Mouse (Mus musculus) embryonic stem cell, embryonic (primary cell): ENCODE measurements around the gene Cd81.

Experiments used
- CTCF ChIA-PET, 4 experiments: fragments of 300-600 bp in 2 of 4; fragments of 350-600 bp in 2 of 4; sonication (Branson Sonifier 250); formaldehyde crosslinking; loops; one replicate each; lab custom pipeline; 2022; ENCODE audit warnings: inconsistent platforms in 2 of 4; lab: Charles Lee
- POLR2A ChIA-PET, 4 experiments: fragments of 300-600 bp in 2 of 4; fragments of 350-600 bp in 2 of 4; sonication (Branson Sonifier 250); formaldehyde crosslinking; loops; one replicate each; lab custom pipeline; 2022; ENCODE audit warnings: antibody characterized with exemption in 4 of 4, inconsistent platforms in 1 of 4; lab: Charles Lee

Gene Cd81

DNA sequence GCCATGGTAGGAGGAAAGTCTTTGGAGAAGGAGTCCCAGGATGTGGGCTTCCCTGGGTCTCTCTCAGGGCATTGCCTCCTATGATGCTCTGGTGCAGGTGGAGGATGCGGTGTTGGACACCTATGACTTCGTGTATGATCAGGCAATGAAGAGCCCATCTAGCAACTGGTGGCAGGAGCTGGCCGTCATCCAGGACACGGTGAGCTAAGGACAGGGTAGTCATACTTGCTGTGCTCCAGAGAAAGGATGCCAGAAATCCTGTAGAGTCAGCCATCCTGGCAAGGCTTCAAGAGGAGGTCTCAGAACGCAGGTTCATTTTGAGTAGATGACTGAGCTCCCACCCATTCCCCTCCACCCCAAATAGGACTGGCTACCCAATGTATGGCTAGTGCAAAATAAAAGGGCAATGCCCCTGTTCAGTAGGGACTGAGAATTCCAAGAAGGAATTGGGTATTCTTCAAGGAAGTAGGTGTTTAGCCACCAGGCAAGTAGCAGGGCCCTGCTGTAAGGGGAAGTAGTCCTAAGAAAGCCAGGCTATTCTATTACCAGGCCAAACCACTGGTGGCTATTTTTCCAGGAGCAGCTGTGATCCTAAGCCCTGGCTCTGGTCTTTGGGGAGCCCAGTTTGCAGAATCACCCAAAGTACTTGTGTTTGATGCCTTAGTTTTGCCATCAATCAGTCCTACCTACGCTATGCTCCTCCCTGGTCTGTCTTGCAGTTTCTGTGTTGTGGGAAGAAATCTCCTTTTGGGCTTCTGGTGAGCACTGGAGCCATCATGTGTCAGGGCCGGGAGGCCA lies 37.5 kb upstream of the Cd81 start:
- ChIA-PET POLR2A (interaction anchor here in 3 of 4 experiments (0.6 to 14.6 kb wide), 11 partner anchors 7 to 445 kb away, joined by 3 to 599 read pairs (median 17); partner anchors contain the start of genes Cd81 (in 3 of the 3) and Tssc4 (in 3 of the 3)), CTCF (interaction anchor here in 3 of 4 experiments (0.6 to 2.1 kb wide), 4 partner anchors 9 to 436 kb away, joined by 3 to 9 read pairs (median 5); no protein-coding TSS in a partner anchor)

- ChIA-PET POLR2A (interaction anchor here (0.6 to 14.6 kb wide), 18 partner anchors 8 to 629 kb away, joined by 3 to 599 read pairs (median 4); partner anchors contain the start of genes Cd81 (in 3 of the 4) and Tssc4 (in 2 of the 4)), CTCF (interaction anchor here in 2 of 4 experiments (0.6 to 1.0 kb wide), 4 partner anchors 8 to 104 kb away, joined by 3 to 5 read pairs (median 3); partner anchors contain the start of gene Ascl2 (in 1 of the 2))
These were observed 36.6 kb upstream of the Cd81 start for GRCm38 (mm10) chr7:143015755-143016423.

DNA sequence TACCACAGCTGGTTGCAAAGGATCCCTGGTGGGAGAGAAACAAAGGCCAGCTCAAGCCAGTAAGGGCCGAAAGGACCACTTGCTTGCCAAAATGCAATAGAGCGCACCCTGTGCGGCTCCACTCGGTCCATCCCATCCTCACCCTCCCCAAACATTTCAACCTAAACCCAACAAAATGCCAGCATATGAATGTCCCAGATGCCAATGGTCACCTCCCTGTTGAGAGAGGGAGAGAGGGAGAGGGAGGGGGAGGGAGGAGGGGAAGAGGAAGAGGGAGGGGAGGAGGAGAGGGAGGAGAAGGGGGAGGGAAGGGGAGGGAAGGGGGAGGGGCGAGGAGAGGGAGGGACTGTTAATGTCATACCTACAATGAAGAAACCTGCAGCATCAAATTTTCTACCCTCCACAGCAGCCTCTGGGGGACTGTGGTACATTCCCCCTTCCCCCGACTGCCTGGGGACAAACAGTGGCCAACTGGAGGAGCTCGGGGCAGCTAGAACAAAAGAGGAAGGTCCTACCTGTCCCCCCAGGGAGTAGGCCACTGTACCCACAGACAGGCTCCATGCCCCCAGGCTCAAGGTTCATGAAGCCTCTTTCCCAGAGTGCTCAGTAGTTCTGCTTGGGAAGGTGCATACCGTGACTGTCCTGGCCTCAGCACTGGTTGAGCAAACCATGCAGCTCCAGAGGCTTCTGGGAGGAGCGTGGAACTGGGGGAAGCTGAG lies 36.0 kb upstream of the Cd81 start:
- POLR2A ChIA-PET, result interaction anchor here (0.5 to 14.6 kb wide), 20 partner anchors 9 to 1889 kb away, joined by 3 to 599 read pairs (median 4); partner anchors contain the start of genes Cd81 (in 3 of the 4) and Tssc4 (in 2 of the 4)
- CTCF ChIA-PET, result interaction anchor here in 2 of 4 experiments (0.6 to 1.1 kb wide), 5 partner anchors 8 to 105 kb away, joined by 3 to 5 read pairs (median 3); partner anchors contain the start of gene Ascl2 (in 1 of the 2)

- ChIA-PET POLR2A (interaction anchor here in 3 of 4 experiments (0.5 to 14.6 kb wide), 9 partner anchors 8 to 1889 kb away, joined by 3 to 599 read pairs (median 20); partner anchors contain the start of genes Cd81 (in 3 of the 3) and Tssc4 (in 2 of the 3)), CTCF (interaction anchor here in 1 of 4 experiments (1.1 kb wide), 1 partner anchor 9 kb away, joined by 5 read pairs; no protein-coding TSS in a partner anchor)
These were observed 35.4 kb upstream of the Cd81 start for GRCm38 (mm10) chr7:143017181-143017580.

DNA sequence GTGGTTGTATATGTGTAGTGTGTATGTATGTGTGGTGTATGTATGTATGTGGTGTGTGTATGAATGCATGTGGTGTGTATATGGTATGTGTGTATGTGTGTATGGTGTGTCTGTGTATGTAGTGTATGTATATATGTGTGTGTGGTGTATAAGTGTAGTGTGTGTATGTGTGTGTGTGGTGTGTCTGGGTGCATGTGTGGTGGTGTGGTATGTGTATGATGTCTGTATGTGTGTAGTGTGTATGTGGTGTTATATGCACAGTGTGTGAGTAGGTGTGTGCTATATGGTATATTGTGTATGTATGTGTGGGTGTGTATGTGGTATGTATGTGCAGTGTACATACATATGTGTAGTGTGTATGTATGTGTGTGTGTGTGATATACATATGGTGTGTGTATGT lies 32.5 kb upstream of the Cd81 start:
- ChIA-PET CTCF (no interaction called here), POLR2A (interaction anchor here in 3 of 4 experiments (0.7 to 1.2 kb wide), 5 partner anchors 12 to 39 kb away, joined by 3 to 6 read pairs (median 4); partner anchors contain the start of gene Cd81 (in 1 of the 3))

DNA sequence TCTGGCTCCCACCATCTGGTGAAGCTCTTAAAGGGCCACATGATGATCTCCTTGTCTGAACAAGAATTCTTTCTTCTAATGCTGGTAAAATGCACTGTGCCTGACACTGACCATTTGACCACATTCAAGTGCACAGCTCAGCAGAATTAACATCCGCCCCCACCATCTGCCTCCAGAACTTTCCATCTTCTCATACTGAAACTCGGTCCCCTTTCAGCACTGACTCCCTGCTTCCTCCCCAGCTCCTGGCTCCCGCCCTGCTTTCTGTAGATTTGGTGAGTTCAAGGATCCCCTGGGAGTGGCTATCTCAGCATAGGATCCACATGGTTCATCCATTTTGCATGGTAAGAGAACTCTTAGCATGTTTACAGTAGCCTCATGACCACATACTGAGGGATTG lies 31.8 kb upstream of the Cd81 start:
- POLR2A ChIA-PET, result interaction anchor here in 3 of 4 experiments (0.6 to 1.2 kb wide), 6 partner anchors 12 to 38 kb away, joined by 3 to 6 read pairs (median 4); partner anchors contain the start of gene Cd81 (in 1 of the 3)
- CTCF ChIA-PET, result no interaction called here

GRCm38 (mm10) chr7:143021356-143022164 lies 31.0 kb upstream of the Cd81 start:
- ChIA-PET POLR2A (interaction anchor here in 3 of 4 experiments (0.6 to 1.7 kb wide), 6 partner anchors 9 to 127 kb away, joined by 3 to 7 read pairs (median 4); partner anchors contain the start of gene Cd81 (in 1 of the 3)), CTCF (no interaction called here)

DNA sequence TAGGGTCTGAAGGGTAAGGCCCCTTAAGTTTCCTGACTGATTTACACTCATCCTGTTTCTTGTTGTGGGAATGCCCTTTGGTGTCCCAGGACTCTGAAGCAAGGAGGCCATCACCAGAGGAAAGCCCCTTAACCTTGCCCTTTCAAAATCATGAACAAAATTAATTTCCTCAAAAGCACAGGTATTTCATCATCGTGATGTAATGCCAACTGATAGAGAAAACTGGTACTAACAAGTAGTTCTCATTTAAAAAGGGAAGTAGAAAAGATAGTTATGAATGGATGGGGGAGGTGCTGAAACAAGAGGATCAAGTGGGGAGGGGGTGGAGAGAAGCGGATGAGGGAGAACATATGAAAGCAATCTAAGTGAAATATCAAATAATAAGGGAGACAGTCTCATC lies 29.0 kb upstream of the Cd81 start:
- POLR2A ChIA-PET, result interaction anchor here in 3 of 4 experiments (1.3 to 2.7 kb wide), 4 partner anchors 16 to 101 kb away, joined by 3 to 13 read pairs (median 6); partner anchors contain the start of gene Cd81 (in 2 of the 3)
- CTCF ChIA-PET, result interaction anchor here in 1 of 4 experiments (0.8 kb wide), 1 partner anchor 50 kb away, joined by 3 read pairs; no protein-coding TSS in a partner anchor

- ChIA-PET CTCF (interaction anchor here in 2 of 4 experiments (0.7 to 0.8 kb wide), 2 partner anchors 49 to 66 kb away, joined by 3 read pairs; no protein-coding TSS in a partner anchor), POLR2A (interaction anchor here in 1 of 4 experiments (2.7 kb wide), 1 partner anchor 29 kb away, joined by 13 read pairs; the partner anchor contains the start of gene Cd81)
These were observed 28.2 kb upstream of the Cd81 start for GRCm38 (mm10) chr7:143024293-143024692.

- CTCF ChIA-PET, result no interaction called here
- POLR2A ChIA-PET, result interaction anchor here in 2 of 4 experiments (1.0 to 2.7 kb wide), 3 partner anchors 9 to 28 kb away, joined by 3 to 13 read pairs (median 3); partner anchors contain the start of gene Cd81 (in 1 of the 2)
These were observed 27.0 kb upstream of the Cd81 start for GRCm38 (mm10) chr7:143025496-143025895.

GRCm38 (mm10) chr7:143027196-143027595 lies 25.3 kb upstream of the Cd81 start:
- ChIA-PET CTCF (interaction anchor here in 2 of 4 experiments (0.7 to 1.0 kb wide), 2 partner anchors 14 to 611 kb away, joined by 3 read pairs; no protein-coding TSS in a partner anchor), POLR2A (interaction anchor here in 2 of 4 experiments (1.0 to 1.4 kb wide), 2 partner anchors 26 kb away, joined by 5 to 6 read pairs; partner anchors contain the start of gene Cd81 (in 2 of the 2))

DNA sequence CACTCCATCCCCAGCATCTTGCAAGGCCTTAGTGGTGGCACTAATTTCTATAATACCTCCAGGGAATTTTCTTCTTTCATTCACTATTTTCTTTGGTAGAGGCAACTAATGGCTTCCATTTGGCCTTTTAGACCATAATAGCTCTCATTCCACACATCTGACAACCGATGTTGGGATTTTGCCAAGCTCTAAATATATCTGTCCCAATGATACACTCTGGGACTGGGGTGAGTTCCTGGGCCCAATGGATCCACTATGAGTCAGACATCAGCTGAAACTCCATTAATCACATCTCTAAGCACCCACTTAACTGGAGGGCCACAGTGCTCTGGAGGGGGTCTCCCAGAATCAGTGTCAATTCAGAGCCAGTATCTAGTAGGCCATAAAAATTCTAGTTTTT lies 20.7 kb upstream of the Cd81 start:
- CTCF ChIA-PET, result no interaction called here
- POLR2A ChIA-PET, result interaction anchor here in 3 of 4 experiments (0.6 to 4.3 kb wide), 4 partner anchors 21 to 64 kb away, joined by 3 to 19 read pairs (median 11); partner anchors contain the start of gene Cd81 (in 2 of the 3)

GRCm38 (mm10) chr7:143033581-143033980 lies 19.0 kb upstream of the Cd81 start:
- POLR2A ChIA-PET, result interaction anchor here in 2 of 4 experiments (0.7 to 4.3 kb wide), 4 partner anchors 15 to 25 kb away, joined by 3 to 17 read pairs (median 8); partner anchors contain the start of gene Cd81 (in 2 of the 2)
- CTCF ChIA-PET, result no interaction called here

GRCm38 (mm10) chr7:143034112-143034511 lies 18.4 kb upstream of the Cd81 start:
- POLR2A ChIA-PET, result interaction anchor here in 2 of 4 experiments (0.7 to 4.3 kb wide), 4 partner anchors 15 to 26 kb away, joined by 3 to 17 read pairs (median 8); partner anchors contain the start of gene Cd81 (in 2 of the 2)

GRCm38 (mm10) chr7:143034519-143035450 lies 17.8 kb upstream of the Cd81 start:
- ChIA-PET POLR2A (interaction anchor here in 3 of 4 experiments (0.6 to 4.3 kb wide), 7 partner anchors 15 to 201 kb away, joined by 3 to 17 read pairs (median 4); partner anchors contain the start of gene Cd81 (in 2 of the 3)), CTCF (interaction anchor here in 1 of 4 experiments (0.6 kb wide), 1 partner anchor 329 kb away, joined by 3 read pairs; no protein-coding TSS in a partner anchor)

More at GRCm38 (mm10) chr7:143034112-143034511, 18.4 kb upstream of the Cd81 start:
- CTCF ChIA-PET, result no interaction called here
